Mouse (Mus musculus) kidney, embryonic 15.5 days (tissue): ENCODE data around the gene Tenm2. TPM values are rescaled to one million over a fixed set of nuclear protein-coding genes. Genes with fewer than 3 reads are reported as not detected.

ENCODE experiments used
- ATAC-seq: fragments of 200-750 bp; cut with Nextera tagmentation; replicated peaks from 2 replicates; pipeline ENCODE4 v1.8.0; 2017; ENCODE audit warnings: moderate TSS enrichment; ENCODE audit not compliant: low FRiP score
- H3K27ac ChIP-seq: fragments of 300-500 bp; sonication (generic); 2 replicates; pipeline ENCODE4 v1.5.1; 2015; ENCODE audit warnings: mild to moderate bottlenecking, inconsistent platforms
- H3K27me3 ChIP-seq: fragments of 300-500 bp; sonication (generic); 2 replicates; pipeline ENCODE4 v1.6.1; 2015; ENCODE audit warnings: inconsistent platforms
- H3K36me3 ChIP-seq: fragments of 300-500 bp; sonication (generic); 2 replicates; pipeline ENCODE4 v1.6.1; 2015; ENCODE audit warnings: inconsistent platforms
- H3K4me1 ChIP-seq: fragments of 300-500 bp; sonication (generic); 2 replicates; pipeline ENCODE4 v1.6.1; 2015; ENCODE audit warnings: inconsistent platforms
- H3K4me2 ChIP-seq: fragments of 300-500 bp; sonication (generic); 2 replicates; pipeline ENCODE4 v1.6.1; 2015; ENCODE audit warnings: moderate library complexity, mild to moderate bottlenecking, inconsistent platforms
- H3K4me3 ChIP-seq: fragments of 300-500 bp; sonication (generic); replicated peaks from 2 replicates; pipeline ENCODE4 v1.5.1; 2015; ENCODE audit warnings: mild to moderate bottlenecking, inconsistent platforms
- H3K9ac ChIP-seq: fragments of 300-500 bp; sonication (generic); 2 replicates; pipeline ENCODE4 v1.6.1; 2015; ENCODE audit warnings: mild to moderate bottlenecking, inconsistent platforms
- H3K9me3 ChIP-seq: fragments of 300-500 bp; sonication (generic); replicated peaks from 2 replicates; pipeline ENCODE4 v1.6.1; 2016; ENCODE audit warnings: inconsistent platforms
- WGBS: fragments of 180-500 bp; shearing (Covaris S2); methylation state at CpG from one replicate; pipeline ENCODE4 v1.1.7; 2015; ENCODE audit warnings: mixed read lengths; 5-methylcytosine and 5-hydroxymethylcytosine counted together
- polyA plus RNA-seq: library from polyadenylated mRNA; unstranded; fragments of >200 nt; fragmentation: Nextera tagmentation; extraction: Ambion mirVana; gene quantifications from 2 replicates; pipeline ENCODE4 v1.2.1, GENCODE M21; 2015

Gene Tenm2
- polyA plus RNA-seq, 1 experiment from 2014 or later, result 0.78 TPM

DNA sequence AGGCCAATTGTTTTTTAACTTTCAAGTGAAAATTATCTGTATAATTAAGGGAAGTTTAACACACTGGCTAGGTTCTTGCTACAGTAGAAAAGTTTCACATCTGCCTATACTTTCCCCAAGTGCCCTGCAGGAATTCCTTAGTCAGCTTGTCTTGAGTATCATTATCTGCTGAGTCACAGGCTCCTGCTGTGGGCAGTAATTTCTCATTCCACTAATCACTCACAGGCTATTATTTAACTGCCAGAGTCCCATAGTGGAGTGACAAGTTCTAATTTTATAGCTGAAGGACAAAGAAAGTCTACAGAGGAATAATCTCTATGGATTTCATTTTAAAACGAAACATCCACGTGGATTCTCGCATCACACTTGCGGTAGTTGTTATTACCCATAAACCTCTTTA is 489.5 kb downstream of the Tenm2 start:
- Histone ChIP-seq H3K4me1 (no peaks in the 10 kb centered on the region), H3K27me3 (no peaks in the 10 kb centered on the region), H3K4me3 (no peak overlapping the region), H3K9me3 (no peaks in the 10 kb centered on the region), H3K27ac (no peak overlapping the region), H3K36me3 (no peaks in the 10 kb centered on the region), H3K4me2 (no peak overlapping the region), H3K9ac (no peak overlapping the region)
- ATAC-seq, result no peak
- 86% methylated on average over 4 of the region's 4 CpGs for WGBS

DNA sequence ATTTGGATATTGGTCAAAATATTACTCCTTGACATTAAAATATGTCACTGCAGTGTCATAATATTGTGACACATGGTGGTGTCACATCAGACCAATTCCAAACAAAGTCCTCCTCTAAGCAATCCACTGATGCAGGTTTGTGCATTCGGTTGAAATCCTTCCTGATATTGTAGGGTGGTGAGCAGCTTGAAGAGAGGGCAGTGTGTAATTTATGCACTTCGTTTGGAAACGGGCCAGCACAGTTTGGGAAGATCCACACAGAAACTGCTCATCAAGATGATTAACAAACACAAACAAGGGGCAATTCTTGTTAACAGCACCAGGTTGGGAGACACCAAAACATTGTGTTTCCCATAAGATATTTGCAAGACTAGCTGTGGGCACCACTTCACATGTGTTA is 508.0 kb downstream of the Tenm2 start:
- 71% methylated on average over 3 of the region's 3 CpGs for WGBS
- Histone ChIP-seq H3K4me1 (no peaks in the 10 kb centered on the region), H3K4me2 (no peak overlapping the region), H3K27me3 (no peaks in the 10 kb centered on the region), H3K9ac (no peak overlapping the region), H3K9me3 (no peaks in the 10 kb centered on the region), H3K4me3 (no peak overlapping the region), H3K27ac (no peak overlapping the region), H3K36me3 (no peaks in the 10 kb centered on the region)
- no peak for ATAC-seq

DNA sequence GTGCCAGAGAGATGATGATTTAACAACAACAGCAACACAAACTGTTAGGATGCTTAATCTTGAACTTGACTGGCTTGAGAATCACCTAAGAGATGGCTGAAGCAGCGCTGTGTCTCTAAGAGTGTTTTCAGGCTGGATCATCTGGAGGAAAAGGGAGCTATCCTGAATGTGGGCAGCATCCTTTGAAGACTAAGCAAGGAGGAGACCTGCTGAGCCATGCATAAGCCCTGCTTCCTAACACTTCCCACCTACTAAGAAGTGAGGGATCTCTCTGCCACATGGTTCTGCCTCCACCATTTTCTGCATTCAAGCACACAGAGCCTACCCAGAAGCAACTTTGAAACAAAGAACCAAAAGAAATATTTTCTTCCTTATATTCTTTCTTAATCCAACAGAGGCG is 532.9 kb downstream of the Tenm2 start:
- Histone ChIP-seq H3K9me3 (no peaks in the 10 kb centered on the region), H3K9ac (no peak overlapping the region), H3K27ac (no peak overlapping the region), H3K4me3 (no peak overlapping the region), H3K36me3 (no peaks in the 10 kb centered on the region), H3K4me1 (no peaks in the 10 kb centered on the region), H3K27me3 (no peaks in the 10 kb centered on the region), H3K4me2 (no peak overlapping the region)
- WGBS, result 85% methylated on average over 2 of the region's 2 CpGs
- ATAC-seq, result no peak

DNA sequence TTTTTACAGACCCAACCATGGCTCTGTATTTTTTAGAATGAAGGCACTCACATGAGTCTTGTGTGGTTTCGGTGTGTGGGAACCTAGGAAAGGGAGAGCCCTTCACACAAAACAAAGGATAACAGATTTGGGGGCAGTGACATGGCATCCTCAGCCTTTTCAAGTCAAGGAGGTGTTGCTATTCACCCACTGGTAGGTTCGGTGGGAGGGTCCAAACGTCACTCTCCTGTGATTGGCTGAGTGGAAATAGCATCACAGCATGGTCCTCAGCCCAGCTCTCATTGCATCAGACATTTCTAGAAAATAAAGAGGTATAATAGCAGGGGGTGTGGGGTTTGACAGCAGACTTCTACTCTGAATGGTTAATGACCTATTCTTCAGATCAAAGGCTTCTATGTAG is 534.8 kb downstream of the Tenm2 start:
- H3K4me3 ChIP-seq, result no peak overlapping the region

DNA sequence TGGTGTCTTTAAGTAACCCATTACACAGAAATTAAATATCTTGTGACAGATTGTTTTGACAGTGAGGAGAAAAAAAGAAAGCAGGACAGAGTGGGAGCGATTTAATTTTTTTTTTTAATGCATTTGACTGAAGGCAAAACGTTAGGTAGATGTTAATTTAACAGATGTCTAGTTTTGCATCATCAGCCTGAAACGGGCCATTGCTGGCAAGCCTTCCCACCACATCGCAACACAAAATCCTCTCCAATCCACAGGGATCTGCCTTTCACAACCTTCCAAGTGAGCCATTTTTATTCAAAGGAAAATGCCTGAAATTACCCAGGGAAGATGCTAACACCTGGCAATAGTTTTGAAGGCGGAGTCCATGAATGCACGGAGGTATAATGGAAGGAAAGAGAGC is 535.6 kb downstream of the Tenm2 start:
- no peak for ATAC-seq
- no peaks in the 10 kb centered on the region for H3K4me1 ChIP-seq
- H3K9me3 ChIP-seq, result no peaks in the 10 kb centered on the region
- H3K4me3 ChIP-seq, result no peak overlapping the region
- WGBS, result 86% methylated on average over 6 of the region's 6 CpGs
- H3K36me3 ChIP-seq, result no peaks in the 10 kb centered on the region
- H3K27me3 ChIP-seq, result no peaks in the 10 kb centered on the region
- H3K4me2 ChIP-seq, result no peak overlapping the region
- H3K27ac ChIP-seq, result no peak overlapping the region
- no peak overlapping the region for H3K9ac ChIP-seq

More for the DNA sequence above, 534.8 kb downstream of the Tenm2 start:
- H3K4me2 ChIP-seq, result no peak overlapping the region
- 93% methylated on average over 3 of the region's 3 CpGs for WGBS
- no peaks in the 10 kb centered on the region for H3K27me3 ChIP-seq
- H3K27ac ChIP-seq, result no peak overlapping the region
- H3K9me3 ChIP-seq, result no peaks in the 10 kb centered on the region
- H3K36me3 ChIP-seq, result no peaks in the 10 kb centered on the region
- H3K9ac ChIP-seq, result no peak overlapping the region
- no peak for ATAC-seq
- no peaks in the 10 kb centered on the region for H3K4me1 ChIP-seq

DNA sequence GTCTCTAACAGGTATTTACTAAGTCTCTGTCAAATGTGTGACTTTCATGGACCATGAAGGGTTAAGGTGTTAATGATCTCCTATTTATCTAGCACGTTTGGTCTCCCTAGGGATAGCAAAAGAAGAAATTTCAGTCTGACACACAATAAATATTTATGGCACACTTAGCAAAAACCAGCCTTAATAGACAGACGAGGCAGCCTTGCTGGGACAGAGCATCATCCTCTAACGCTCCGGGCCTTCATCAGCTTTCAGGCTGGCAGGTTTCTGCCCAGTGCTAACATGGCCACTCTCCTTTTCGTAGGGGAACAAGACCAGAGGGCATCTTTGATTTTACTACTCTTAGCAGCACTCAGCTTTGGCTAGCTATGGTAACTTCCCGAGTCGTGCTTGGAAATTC is 537.5 kb downstream of the Tenm2 start:
- 54% methylated on average over 7 of the region's 7 CpGs for WGBS
- ATAC-seq, result no peak
- H3K27ac ChIP-seq, result no peak overlapping the region

GRCm38 (mm10) chr11:36697816-36698215 is 537.9 kb downstream of the Tenm2 start:
- WGBS, result 72% methylated on average over 8 of the region's 8 CpGs
- Histone ChIP-seq H3K36me3 (no peaks in the 10 kb centered on the region), H3K4me2 (no peak overlapping the region), H3K27me3 (no peaks in the 10 kb centered on the region), H3K9ac (no peak overlapping the region), H3K4me3 (no peak overlapping the region), H3K27ac (no peak overlapping the region), H3K9me3 (no peaks in the 10 kb centered on the region), H3K4me1 (no peaks in the 10 kb centered on the region)
- ATAC-seq, result no peak

More for the DNA sequence above, 537.5 kb downstream of the Tenm2 start:
- Histone ChIP-seq H3K36me3 (no peaks in the 10 kb centered on the region), H3K4me2 (no peak overlapping the region), H3K9ac (no peak overlapping the region), H3K4me3 (no peak overlapping the region), H3K4me1 (no peaks in the 10 kb centered on the region), H3K27me3 (no peaks in the 10 kb centered on the region), H3K9me3 (no peaks in the 10 kb centered on the region)

DNA sequence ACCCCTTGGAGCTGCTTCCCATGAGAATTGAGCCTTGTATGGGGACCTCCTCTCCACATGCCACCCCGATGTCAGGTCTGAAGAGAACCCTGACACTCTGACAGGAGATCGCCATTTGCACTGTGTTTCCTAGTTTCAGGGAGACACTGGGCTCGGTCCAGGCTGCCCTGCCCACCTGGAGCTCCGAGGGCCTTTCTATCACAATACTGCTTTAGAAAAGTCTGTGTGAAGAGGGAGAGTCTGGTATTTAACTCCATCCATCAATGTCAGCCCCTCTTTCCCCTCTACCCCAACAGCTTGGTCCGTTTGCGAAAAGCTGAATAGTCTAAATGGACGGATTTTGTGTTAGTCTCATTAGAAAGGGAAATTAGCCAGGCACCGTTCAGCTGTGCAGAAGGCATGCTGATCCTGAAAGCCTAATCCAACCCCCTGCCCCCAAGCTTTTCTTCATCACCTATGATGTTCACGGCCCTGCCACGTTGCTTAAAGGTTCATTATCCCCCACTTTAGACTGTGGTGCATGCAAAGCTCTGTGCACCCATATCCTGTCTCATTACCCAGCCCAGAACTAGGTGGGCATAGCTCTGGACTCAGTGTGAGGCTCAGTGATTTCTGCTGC is 538.6 kb downstream of the Tenm2 start:
- no peaks in the 10 kb centered on the region for H3K4me1 ChIP-seq

DNA sequence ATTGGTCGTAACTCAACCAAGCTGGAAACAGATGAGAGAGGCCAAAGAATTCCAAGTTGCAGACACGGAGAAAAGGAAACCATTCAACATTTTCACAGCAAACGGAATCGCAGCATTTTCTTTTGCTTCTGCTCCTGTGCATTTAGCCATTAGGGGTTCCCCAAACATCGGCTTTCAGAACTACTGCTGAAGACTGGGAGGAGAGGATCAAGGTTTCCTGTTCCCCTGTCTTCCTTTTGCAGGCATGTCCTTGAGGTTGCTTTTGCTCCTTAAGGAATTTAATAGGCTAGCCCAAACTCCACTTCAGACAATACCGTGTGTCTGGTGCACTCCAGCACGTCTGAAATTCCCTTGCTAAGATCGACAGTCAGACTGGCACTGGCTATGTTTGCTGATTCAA is 541.0 kb downstream of the Tenm2 start:
- 74% methylated on average over 8 of the region's 8 CpGs for WGBS
- H3K27ac ChIP-seq, result no peak overlapping the region

More for the DNA sequence above, 538.6 kb downstream of the Tenm2 start:
- H3K27ac ChIP-seq, result no peak overlapping the region
- no peak overlapping the region for H3K4me3 ChIP-seq
- no peaks in the 10 kb centered on the region for H3K27me3 ChIP-seq
- H3K4me2 ChIP-seq, result no peak overlapping the region
- no peaks in the 10 kb centered on the region for H3K9me3 ChIP-seq
- WGBS, result 60% methylated on average over 10 of the region's 10 CpGs
- no peak overlapping the region for H3K9ac ChIP-seq
- no peaks in the 10 kb centered on the region for H3K36me3 ChIP-seq
- no peak for ATAC-seq

GRCm38 (mm10) chr11:36692637-36693036 is 543.1 kb downstream of the Tenm2 start:
- no peaks in the 10 kb centered on the region for H3K9me3 ChIP-seq
- 72% methylated on average over 3 of the region's 3 CpGs for WGBS
- no peak overlapping the region for H3K27ac ChIP-seq
- H3K27me3 ChIP-seq, result no peaks in the 10 kb centered on the region
- no peaks in the 10 kb centered on the region for H3K4me1 ChIP-seq
- H3K36me3 ChIP-seq, result no peaks in the 10 kb centered on the region
- H3K9ac ChIP-seq, result no peak overlapping the region
- H3K4me2 ChIP-seq, result no peak overlapping the region
- no peak for ATAC-seq
- no peak overlapping the region for H3K4me3 ChIP-seq

More for the DNA sequence above, 541.0 kb downstream of the Tenm2 start:
- Histone ChIP-seq H3K9ac (no peak overlapping the region), H3K9me3 (no peaks in the 10 kb centered on the region), H3K36me3 (no peaks in the 10 kb centered on the region), H3K4me2 (no peak overlapping the region), H3K4me3 (no peak overlapping the region), H3K4me1 (no peaks in the 10 kb centered on the region), H3K27me3 (no peaks in the 10 kb centered on the region)
- no peak for ATAC-seq

GRCm38 (mm10) chr11:36690826-36691225 is 544.9 kb downstream of the Tenm2 start:
- 76% methylated on average over 6 of the region's 6 CpGs for WGBS
- no peak overlapping the region for H3K4me3 ChIP-seq
- H3K4me1 ChIP-seq, result no peaks in the 10 kb centered on the region
- H3K36me3 ChIP-seq, result no peaks in the 10 kb centered on the region
- no peak for ATAC-seq
- no peaks in the 10 kb centered on the region for H3K27me3 ChIP-seq
- H3K9me3 ChIP-seq, result no peaks in the 10 kb centered on the region
- H3K27ac ChIP-seq, result no peak overlapping the region
- H3K4me2 ChIP-seq, result no peak overlapping the region
- H3K9ac ChIP-seq, result no peak overlapping the region

GRCm38 (mm10) chr11:36686253-36686652 is 549.5 kb downstream of the Tenm2 start:
- Histone ChIP-seq H3K4me2 (no peak overlapping the region), H3K4me3 (no peak overlapping the region), H3K9ac (no peak overlapping the region), H3K4me1 (no peaks in the 10 kb centered on the region), H3K27me3 (no peaks in the 10 kb centered on the region), H3K9me3 (no peaks in the 10 kb centered on the region), H3K27ac (no peak overlapping the region), H3K36me3 (no peaks in the 10 kb centered on the region)
- ATAC-seq, result no peak
- WGBS, result 83% methylated on average over 6 of the region's 6 CpGs

- Histone ChIP-seq H3K27ac (no peak overlapping the region), H3K4me2 (no peak overlapping the region), H3K27me3 (peaks cover 16% of the 10 kb centered on the region), H3K9me3 (no peaks in the 10 kb centered on the region), H3K36me3 (no peaks in the 10 kb centered on the region), H3K9ac (no peak overlapping the region), H3K4me3 (no peak overlapping the region), H3K4me1 (0 out of 2 replicates have a peak, but pooled peaks cover 4% of the 10 kb centered on the region)
- no peak for ATAC-seq
- 90% methylated on average over 2 of the region's 2 CpGs for WGBS
These were observed 556.4 kb downstream of the Tenm2 start for GRCm38 (mm10) chr11:36679361-36679760.
